Mouse (Mus musculus): ENCODE results near the gene Dctd.
"Not testable (repeated sequence)": the region's sequence is repeated elsewhere in the genome, so short reads cannot be mapped to it uniquely, and the experiment has no call there.

Dctd gene

GRCm38 (mm10) chr8:48145766-48146165, 46.9 kb downstream of the Dctd start:
- no peak for DNase-seq (ENCODE audit: low spot score in 2 of 2)

- no peak for DNase-seq (ENCODE audit: low spot score in 2 of 2)
These were observed 47.6 kb downstream of the Dctd start for GRCm38 (mm10) chr8:48146449-48146848.

GRCm38 (mm10) chr8:48152062-48152738, 53.3 kb downstream of the Dctd start:
- peak in 1 of 2 experiments; percentile 30 for DNase-seq (ENCODE audit: low spot score in 2 of 2)

- DNase-seq (ENCODE audit: low spot score in 2 of 2): peak; percentile 63
These were observed 54.6 kb downstream of the Dctd start for GRCm38 (mm10) chr8:48153360-48154121.

DNA sequence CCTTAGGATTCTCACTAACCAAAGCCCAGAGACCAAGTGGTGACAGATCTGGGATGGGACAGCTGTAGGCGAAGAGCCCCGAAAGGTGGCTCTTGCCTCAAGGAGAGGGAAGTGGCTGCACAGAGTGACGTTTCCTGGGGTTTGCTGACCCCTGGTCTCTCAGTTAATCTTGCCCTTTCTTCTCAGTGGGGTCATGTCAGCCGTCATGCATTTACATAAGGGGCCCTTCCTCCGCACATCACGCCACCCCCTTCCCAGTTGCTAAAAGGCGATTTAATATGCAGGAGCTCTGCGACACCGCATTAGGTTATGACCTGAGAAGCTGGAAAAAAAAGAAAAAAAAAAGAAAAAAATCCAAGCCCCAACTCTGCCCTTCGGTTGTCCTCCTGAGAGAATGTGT, 58.8 kb downstream of the Dctd start:
- DNase-seq (ENCODE audit: low spot score in 2 of 2): no peak

DNA sequence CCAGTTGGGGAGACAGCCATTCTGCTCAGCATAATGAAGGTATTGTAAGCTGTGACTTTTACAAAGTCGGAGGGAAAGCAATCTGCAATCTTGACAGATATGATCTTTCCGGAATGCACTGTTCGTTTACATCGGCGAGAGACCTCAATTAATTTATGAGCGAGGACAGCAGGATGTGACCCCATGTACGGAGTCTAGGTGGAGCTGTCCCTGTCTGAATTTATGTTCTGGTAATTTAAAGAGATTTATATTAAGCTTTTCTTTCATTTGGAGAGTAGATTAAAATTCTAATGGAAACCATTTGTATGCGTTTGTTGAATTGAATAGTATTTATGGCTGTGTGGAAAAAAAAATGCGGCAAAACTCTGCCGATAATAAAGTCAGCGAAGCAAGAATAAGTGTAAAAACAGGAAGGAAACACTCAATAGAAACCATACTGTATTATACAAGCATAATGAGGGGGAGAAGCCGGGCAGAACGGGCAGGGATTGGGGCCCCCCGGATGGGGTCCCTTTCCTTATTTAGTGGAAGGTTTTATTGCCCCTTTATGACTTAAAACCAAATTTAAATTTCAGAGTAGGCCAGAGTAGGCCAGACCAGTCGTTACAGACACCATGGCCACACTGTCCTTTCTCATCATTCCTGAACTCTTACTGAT, 59.8 kb downstream of the Dctd start:
- DNase-seq (ENCODE audit: low spot score in 2 of 2): no peak

DNA sequence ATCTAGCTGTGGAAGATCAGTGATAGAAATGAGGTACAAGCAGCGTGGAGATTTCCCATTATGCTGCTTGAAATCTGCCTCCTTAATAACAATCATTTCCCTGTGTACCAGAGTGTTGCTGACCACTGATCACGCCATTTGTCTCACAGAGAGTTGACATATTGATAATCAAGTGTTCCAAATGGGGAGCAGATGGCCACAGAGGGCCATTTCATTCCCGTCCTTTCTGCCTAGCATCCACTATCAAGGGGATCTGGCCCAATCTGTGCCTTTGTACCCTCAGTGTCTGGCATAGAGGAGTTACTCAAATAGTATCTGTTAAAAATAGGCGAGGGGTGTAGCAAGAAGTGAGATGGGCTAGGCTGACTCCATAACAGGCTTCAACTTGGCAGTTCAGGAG, 78.5 kb downstream of the Dctd start:
- no peak for DNase-seq (ENCODE audit: low spot score in 2 of 2)

- no peak for DNase-seq (ENCODE audit: low spot score in 2 of 2)
These were observed 79.0 kb downstream of the Dctd start for GRCm38 (mm10) chr8:48177876-48178275.

GRCm38 (mm10) chr8:48178993-48179392, 80.1 kb downstream of the Dctd start:
- DNase-seq (ENCODE audit: low spot score in 2 of 2): no peak

GRCm38 (mm10) chr8:48180146-48180545, 81.3 kb downstream of the Dctd start:
- not testable (repeated sequence) for DNase-seq (ENCODE audit: low spot score in 2 of 2)

GRCm38 (mm10) chr8:48181000-48181399, 82.1 kb downstream of the Dctd start:
- DNase-seq (ENCODE audit: low spot score in 2 of 2): no peak

DNA sequence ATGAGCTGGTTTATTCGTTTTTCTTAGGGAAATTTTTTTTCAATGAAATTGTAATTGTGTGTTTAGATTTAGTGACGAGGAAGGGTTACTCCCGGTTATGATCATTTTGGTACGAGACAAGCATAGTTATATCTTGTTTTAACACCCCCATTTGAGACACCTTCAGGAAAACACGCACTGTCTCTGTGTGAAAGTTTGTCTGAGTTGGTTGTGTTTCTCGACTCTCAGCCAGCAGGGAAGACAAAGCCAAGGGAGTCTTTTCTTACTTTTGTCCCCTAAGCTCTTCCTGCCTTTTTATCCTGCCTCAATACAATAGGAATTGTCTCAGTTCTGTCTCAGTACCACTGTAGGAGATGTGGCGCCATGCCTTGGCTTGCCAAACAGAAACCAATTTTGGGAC, 84.9 kb downstream of the Dctd start:
- no peak for DNase-seq (ENCODE audit: low spot score in 2 of 2)

- DNase-seq (ENCODE audit: low spot score in 2 of 2): no peak
These were observed 89.7 kb downstream of the Dctd start for GRCm38 (mm10) chr8:48188586-48188985.

DNA sequence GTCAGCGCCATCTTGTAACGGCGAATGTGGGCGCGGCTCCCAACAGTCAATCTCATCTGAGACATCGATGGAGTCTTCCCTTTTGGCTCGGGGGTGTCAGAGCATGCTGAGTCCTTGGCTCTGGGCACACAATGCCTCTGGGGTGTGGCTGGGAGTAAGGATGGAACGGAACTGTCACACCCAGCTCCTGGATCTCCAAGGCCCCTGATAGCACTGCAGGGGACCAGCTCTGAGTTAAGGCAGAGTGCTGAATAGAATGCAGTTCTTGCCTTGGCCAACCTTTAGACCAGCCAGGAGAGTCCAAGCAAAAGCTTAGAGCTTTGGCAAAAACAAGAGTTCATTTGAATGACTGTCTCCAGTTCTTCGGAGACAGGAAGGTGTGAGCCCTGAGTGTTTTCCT, 97.1 kb downstream of the Dctd start:
- no peak for DNase-seq (ENCODE audit: low spot score in 2 of 2)

DNA sequence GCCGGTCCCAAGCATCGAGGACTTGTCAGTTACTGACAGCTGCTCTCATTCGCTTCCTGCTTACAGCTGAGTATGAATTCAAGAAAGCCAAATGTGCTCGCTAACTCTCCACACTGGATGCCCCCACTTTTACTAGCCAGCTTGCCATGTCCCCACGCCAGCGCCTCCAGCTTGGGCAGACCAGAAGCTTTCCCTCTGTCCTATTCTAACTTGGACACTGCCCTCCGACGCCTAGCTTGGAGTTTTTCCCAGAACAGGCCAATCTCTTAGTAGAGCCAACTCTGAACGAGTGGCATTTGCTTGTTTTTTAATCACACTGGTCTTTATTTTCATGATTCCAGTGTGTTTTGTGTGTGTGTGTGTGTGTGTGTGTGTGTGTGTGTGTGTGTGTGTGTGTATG, 100.3 kb downstream of the Dctd start:
- no peak for DNase-seq (ENCODE audit: low spot score in 2 of 2)

- DNase-seq (ENCODE audit: low spot score in 2 of 2): no peak
These were observed 103.7 kb downstream of the Dctd start for GRCm38 (mm10) chr8:48202632-48203031.

Measured in urinary bladder, postnatal 4 days (tissue).